Mouse (Mus musculus): Measurements from ENCODE around the gene Zfyve27.

Gene Zfyve27

DNA sequence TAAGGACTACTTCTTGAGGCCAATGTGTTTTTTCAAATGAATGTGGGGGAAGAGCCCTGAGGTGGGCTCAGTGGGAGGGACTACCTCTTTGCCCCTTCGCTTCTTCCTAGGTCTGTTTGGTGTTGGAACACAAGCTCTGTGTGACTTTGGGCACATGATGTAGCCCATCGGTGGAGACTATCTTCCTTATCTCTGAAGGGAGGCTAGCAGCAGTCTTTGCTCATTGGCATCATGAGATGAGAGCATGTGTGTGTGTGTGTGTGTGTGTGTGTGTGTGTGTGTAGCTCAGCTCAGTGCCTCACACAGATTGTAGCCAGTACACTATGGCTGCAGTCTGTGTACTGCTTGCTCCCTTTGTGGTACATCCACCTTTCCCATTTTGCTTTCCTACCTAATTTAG lies 13.7 kb downstream of the Zfyve27 start:
- no peak for DNase-seq (ENCODE audit: low spot score in 2 of 2)

DNA sequence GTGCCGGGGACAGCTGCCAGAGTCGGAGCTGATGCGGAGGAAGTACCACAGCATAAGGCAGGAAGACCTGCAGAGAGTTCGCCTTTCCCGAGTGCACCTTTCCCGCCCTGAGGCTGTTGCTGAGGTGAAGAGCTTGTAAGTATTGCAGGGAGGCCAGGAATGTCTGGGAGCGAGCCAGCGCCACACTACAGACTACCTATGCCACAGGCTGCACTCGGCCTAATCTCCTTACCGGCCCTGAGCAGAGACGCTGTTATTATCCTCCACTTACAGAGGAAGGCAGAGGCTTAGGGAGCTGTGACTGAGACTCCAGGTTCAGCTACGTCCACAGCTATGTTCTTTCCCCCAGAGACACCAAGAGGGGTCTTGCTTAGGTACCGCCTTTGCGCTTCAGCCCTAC lies 15.6 kb downstream of the Zfyve27 start:
- no peak for DNase-seq (ENCODE audit: low spot score in 2 of 2)

DNA sequence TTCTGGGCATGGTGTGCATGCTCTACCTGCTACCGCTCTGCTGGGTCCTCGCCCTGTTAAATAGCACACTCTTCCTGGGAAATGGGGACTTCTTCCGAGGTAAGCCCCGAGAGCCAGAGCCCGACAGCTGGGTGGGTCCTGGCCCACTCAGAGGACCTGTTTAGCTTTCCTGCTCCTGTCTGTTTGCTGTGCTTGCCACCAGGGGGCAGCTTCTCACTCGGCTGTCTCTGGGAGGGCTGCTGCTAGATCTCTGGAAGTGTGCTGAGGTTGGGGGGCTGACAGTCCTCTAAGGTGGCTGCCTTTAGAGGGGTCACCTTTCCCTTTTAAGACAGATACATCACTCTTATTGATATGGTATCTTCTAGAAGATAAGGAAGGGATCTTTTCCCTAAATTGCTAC lies 18.9 kb downstream of the Zfyve27 start:
- DNase-seq (ENCODE audit: low spot score in 2 of 2): no peak

DNA sequence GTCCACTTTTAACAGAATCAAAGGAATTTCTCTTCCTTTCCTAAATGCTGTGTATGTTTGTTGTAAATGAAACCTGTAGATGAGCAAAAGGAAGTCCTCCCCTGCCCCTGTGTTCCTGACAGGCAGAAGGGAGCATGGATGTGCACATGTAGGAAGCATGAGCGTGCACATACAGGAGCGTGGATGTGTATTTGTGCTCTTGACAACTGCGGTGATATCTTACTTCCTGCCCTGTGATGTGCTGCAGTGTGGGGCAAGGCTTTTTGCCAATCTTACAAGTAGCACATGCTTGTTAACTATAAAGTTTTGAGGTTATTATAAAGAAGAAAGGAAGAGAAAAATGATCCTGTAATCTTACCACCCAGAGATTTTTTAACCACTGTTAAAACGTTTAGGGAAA lies 26.0 kb downstream of the Zfyve27 start:
- DNase-seq (ENCODE audit: low spot score in 2 of 2): no peak

DNA sequence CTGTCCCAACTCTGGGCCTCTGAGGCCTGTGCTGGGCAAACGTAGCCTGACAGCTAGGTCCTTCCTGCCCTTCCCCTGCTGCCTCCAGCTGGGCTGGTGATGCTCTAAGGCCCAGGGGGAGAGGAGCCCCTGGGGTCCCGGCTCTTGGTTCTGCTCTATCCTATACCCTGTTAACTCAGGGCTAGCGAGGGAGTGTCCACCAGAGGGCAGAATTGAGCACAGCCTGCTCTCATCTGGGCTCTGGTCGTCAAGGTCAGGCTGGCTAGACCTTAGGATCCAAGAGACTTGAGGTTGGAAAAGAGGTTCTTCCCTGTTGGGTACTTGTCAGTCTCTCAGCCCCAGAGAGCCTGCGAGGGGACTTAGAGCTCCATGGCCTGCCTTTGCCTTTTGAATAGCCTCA lies 26.7 kb downstream of the Zfyve27 start:
- peak in 1 of 2 experiments; percentile 38 for DNase-seq (ENCODE audit: low spot score in 2 of 2)

DNA sequence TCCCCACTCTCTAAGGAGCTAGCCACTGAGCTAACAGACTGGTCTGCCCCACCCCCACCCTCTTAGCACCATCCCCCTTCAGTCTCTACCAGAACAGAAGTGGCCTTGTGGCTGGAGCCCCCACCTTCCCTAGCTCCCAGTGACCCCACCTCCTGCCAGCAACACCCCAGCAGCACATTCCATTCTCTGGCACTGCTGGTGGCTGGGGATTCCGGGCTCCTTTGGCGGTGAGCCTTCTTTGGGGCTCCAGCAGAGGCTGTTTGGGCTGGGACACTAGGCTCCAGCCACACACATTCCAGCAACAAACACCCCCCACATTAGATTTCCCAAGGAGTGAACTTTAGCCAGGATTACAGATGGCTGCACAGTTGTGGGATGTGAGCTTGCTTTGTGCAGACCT lies 29.6 kb downstream of the Zfyve27 start:
- DNase-seq (ENCODE audit: low spot score in 2 of 2): no peak

DNA sequence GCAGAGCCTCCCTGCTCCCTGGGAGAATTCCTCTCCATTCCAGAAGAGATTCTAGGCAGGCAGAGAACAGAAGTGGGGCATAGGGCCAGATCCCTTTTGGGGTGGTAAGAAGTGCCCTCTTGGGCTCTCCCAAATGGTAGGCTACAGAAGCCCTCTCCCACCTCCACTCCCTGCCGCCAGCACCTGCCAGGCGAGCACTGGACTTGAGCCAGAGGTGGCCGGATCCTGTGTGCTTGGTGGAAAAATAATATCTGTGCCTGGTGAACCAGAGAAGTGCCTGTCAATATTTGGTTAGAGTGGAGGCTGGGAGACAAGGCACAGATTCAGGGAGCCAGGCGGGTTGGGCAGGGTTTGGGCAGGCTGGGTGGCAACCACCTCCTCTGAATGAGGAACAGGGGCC lies 32.6 kb downstream of the Zfyve27 start:
- no peak for DNase-seq (ENCODE audit: low spot score in 2 of 2)

DNA sequence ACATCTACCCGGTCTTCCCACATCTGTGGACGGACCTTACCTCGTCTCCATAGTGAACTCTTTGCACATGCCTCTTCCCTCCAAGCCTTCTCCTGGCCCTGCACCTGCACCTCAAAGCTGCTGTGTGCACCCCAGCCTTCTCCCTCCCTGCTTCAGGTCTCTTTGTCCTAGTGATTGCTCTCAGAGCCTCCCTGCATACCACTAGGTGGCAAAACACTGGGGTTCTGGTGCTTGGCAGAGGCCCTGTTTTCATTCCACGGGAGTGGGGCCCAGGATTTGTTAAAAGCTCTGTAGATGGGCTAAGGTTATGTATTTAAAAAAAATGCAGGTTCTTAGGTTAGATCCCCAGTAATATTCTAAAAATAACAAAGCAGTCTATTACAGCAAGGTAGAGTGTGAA lies 33.3 kb downstream of the Zfyve27 start:
- DNase-seq (ENCODE audit: low spot score in 2 of 2): no peak

DNA sequence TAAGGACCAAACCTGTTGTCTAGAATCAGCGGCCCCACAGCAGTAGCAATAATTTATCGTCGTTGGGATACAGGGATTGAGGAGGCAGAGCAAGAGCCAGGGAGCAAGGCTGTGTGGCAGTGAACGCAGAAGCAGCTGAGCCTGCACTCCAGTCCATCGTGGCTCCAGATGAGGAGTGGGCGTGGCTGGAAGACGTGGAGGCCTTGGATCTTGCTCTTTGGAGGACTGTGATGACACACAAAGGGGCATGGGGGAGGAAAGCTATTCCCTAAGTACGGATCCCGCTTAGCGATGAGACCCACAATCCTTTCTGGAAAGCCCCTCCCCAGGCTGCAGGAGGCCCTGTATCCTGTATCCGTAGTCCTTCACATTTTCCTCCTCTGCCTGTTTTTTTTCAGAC lies 34.3 kb downstream of the Zfyve27 start:
- DNase-seq (ENCODE audit: low spot score in 2 of 2): no peak

DNA sequence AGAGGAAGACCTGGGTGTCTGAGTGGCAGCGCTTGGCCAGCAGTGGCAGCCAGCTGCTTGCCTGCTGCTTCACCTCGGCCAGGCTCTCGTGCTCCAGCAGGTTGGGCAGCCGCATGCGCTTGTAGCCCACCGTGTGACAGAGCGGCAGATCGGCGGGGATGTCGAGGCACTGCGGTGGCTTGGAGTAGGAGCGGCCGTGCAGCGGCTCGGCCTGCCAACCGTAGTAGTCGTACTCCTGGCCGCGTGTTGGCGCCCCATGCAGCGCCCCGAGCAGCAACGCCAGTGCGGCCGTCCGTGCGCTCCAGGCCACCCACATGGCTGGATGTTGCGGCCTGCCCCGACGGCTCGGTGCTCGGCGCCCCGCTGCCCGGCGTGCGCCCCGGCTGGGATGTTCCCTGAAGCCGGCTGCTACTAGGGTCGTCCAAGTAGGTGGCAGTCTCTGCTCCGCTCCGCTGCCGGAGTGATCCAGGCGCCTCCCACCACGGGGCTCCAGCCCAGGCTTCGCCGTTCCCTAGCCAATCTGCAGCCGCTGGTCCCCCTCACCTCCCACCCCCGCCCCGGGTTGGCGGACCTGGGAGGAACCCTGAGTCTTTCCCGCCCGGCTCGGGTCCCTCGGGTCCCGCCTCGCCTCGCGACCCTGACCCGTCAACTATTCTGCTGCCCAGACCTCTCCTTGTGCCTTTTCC lies 38.1 kb downstream of the Zfyve27 start, which contains the start of gene Sfrp5:
Gene Sfrp5, minus strand, starts transcription at position 557 of the 686 bp plus-strand sequence.
- DNase-seq (ENCODE audit: low spot score in 2 of 2): no peak

DNA sequence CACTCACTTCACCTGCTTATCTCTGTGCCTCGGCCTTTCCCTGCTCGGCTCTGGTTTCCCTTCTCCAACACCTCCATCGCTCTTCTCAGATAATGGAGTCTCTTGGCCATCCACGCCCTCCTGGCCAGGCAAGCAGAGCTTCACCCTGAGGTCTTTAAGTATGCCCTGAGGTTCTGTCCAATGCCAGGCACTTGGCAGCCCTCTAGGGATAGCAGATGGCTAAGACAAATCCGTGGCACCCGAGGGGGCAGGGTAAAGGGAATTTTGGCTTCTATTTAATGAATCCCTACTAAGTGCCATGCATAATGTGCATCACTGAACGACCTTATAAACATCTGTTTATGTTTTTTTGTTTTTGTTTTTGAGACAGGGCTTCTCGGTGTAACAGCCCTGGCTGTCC lies 38.7 kb downstream of the Zfyve27 start:
- no peak for DNase-seq (ENCODE audit: low spot score in 2 of 2)

DNA sequence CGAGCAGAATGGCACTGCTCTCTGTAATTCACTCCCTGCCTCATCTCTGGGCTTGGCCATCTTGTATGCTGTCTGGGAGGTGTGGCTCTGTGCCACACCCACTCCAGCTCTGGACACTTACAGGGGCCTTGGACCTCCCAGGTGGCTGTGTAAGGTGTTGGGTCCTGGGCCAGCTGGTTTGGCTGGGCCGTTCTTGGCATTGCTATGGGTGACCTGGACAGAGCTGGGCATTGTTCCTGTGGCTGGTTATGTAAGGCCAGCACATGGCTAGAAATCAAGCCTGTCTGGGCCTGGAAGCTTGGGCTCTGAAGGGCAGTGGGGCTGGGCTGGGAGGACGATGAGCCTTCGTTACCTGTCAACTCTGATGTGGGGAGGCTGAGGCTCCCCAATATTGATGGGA lies 40.6 kb downstream of the Zfyve27 start:
- no peak for DNase-seq (ENCODE audit: low spot score in 2 of 2)

DNA sequence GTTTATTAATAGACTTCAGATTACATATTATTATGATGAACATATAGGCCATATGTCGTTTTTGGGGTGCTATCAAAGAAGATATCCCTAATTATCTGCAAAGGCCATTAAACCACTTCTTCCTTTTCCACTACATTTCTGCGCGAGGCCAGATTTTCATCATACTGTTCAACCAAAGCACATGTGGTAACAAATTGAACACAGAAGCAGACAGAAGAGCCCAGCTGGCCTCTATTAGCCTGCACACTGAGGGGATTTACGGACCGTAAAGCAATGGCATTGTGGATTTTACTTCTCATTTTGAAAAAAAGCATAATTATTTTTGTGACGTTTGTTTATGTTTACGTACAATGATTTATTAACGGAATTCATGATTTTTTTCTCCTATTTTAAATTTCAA lies 41.5 kb downstream of the Zfyve27 start:
- DNase-seq (ENCODE audit: low spot score in 2 of 2): no peak

DNA sequence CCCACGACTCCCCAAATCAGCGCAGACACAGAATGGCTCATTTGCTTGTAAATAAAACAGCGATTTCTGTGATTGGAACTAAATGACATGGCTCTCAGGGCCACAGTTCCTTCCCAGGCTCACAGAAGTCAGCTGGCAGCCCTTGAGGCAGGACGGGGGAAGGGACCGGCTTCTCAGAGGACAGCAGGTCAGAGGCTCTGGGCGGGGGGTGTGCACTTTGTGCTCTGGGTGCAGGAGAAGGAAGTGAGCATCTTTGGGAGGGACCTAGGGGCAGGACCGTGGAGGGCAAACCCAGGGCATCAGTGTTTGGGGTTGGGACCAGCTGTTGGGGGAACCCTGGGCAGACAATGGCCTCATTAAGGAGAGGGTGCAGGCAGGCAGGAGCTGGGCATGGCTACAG lies 45.7 kb downstream of the Zfyve27 start:
- DNase-seq (ENCODE audit: low spot score in 2 of 2): no peak

DNA sequence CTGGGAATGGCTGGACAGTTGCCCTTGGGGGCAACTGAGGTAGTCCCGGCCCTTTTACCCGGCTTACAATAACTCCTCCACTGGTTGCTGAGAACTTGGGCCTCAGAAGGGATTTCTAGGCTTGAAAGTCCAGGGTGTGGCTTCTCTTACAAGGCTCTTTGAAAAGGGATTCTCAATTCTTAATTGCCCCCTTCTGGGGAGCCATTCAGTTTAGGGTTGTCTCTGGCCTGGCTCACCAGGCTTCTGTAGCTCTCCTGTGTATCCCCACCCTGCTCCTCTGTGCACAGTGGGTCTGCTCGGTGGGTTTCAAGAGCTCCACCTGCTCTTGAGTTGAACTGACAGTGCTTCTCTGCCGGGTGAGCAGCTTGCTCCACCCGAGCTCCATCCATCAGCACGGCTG lies 46.2 kb downstream of the Zfyve27 start:
- no peak for DNase-seq (ENCODE audit: low spot score in 2 of 2)

DNA sequence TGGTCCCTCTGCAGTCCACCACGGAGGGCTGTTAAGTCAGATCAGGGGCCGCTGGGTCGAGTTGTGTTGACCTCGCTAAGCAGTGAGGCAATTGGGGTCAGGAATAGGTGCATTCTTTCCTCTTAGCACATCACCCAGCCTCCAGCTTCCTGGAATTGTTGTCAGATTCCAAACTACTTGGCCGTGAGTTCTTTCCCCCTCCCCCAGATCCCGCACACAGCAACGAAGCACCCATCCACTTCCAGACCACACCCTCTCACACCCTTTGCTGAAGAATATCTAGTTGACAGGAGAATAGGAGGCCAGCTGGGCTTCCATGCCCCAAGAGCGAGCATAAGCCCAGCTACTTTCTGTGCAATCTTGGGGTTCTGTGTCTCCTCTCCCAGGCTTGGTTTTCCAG lies 48.2 kb downstream of the Zfyve27 start:
- DNase-seq (ENCODE audit: low spot score in 2 of 2): no peak

DNA sequence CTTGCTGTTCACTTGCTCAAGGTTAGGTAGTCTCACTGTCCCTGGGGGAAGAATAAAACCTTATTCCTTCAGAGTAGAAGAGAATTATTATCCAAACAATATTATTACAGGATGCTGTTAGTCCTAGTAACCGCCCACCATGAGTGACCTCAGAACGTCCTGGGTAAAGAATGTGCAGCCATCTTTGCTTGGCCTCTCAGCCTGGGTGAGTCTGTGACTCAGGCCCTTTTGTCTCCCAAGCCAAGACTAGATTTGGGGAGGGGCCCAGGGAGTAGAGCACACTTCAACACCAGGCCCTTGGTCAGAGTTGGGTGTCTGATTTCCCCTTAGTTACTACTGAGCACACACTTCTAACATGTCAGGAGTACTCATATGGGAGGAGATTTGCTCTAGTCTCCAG lies 50.9 kb downstream of the Zfyve27 start:
- DNase-seq (ENCODE audit: low spot score in 2 of 2): no peak

DNA sequence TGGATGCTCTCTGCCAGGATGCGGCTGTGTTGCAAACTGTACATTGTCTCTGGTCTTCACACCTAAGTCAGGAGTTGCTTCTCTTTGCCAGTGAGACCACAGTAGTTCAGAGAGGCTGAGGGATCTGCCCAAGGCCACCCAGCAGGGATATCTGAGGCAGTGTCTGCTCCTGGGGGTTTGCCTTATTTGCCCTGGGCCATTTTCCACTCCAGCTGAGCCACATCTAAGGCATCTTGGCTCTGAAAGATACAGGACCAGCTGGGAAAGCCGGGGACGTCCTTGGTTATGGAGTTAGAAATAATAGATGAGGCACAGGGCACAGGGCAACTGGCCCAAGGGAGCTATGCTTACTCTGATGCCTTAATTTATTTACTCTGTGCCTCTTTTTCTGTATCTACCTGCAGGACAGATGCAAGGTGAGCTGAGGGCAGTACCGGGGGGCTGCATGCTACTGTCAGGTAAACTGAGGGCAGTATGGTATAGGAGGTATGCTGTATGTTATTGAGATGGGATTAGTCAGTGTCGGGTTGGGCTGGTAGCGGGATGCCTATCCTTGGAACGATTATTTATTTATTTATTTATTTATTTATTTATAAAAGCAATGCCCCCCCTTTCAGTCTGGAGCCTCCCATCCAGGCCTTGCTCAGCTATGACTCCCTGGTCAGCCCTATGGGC lies 53.1 kb downstream of the Zfyve27 start:
- DNase-seq (ENCODE audit: low spot score in 2 of 2): no peak

DNA sequence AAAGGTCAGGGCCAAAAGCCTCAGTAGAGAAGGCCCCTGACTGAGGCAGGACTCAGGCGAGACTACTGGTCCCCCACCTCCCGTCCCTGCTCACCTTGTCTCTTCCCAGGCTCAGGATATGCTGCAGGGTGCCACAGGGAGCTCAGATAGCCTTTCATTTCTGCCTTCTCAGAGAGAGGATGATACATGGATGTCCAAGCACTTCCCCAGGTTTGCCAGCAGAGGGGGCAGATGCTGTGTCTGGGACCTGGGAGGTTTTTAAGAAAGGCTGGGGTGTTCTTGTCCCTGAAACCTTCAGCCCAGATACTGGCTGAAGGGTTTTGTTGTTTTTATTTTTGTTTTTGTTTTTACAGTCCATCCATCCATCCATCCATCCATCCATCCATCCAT lies 53.6 kb downstream of the Zfyve27 start:
- DNase-seq (ENCODE audit: low spot score in 2 of 2): no peak

DNA sequence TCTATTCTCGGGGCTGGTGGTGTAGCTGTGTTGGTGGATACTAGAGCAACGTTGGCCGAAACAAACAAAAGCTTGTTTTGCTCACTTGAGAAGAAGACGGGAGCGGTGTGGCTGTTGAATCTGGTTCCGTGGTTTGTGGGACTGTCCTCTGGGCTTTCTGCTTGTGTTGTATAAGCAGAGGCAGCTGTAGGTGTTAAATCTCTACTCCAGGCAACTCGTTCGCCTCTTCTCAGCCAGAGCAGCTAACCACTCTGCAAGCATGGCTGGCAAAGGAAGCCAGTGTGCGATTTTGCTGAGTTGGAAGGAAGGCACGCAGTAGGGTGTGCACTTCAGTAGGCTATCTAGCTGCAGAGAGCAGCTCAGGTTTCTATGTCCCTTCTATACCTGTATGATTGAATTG lies 62.7 kb downstream of the Zfyve27 start:
- DNase-seq (ENCODE audit: low spot score in 2 of 2): no peak

DNA sequence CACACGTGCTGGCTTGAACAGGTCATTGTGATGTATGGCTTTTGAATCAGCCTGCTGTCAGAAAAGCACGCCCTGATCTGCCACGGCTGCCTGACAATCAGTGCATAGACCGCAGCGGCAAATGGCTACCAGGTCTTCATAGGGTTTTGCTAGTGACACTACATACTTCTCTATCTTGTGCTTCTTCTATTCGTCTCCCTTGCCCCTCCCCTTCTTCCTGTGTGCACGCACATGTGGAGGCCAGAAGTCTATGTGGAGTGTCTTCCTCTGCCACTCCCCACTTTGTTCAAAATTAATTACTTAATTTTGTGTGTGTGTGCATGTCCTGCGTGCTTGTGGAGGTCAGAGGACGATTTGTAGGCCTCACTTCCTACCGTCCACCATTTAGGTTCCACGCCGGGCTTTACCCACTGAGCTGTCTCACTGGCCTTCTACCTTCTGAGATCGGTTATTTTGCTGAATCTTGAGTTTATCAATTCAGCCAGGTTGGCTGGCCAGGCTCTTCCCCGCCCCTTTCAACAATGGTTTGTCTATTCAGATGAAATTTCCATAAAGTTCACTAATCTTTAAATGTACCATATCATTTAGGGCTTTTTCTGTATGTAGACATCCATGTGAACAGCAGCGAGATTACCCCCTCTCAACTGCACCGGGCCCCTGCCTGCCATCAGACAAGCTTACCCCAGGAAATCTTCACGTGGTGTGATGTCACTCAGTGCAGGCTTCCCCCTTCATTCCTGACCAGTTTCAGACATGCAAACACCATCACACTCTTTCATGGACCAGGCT lies 65.9 kb downstream of the Zfyve27 start:
- no peak for DNase-seq (ENCODE audit: low spot score in 2 of 2)

DNA sequence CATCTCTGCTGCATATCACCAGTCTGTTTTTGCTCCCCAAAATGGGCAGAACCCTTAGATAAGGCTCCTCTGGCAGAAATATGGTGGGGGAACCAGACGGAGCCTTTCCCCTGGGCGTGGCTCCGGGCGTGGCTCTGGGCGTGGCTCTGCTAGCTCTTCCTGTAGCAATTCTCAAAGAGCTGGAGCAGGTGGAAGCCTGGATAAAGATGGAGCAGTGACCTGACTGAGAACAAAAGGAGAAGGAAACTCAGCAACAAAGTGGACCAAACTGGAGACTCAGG lies 66.5 kb downstream of the Zfyve27 start:
- DNase-seq (ENCODE audit: low spot score in 2 of 2): no peak

DNA sequence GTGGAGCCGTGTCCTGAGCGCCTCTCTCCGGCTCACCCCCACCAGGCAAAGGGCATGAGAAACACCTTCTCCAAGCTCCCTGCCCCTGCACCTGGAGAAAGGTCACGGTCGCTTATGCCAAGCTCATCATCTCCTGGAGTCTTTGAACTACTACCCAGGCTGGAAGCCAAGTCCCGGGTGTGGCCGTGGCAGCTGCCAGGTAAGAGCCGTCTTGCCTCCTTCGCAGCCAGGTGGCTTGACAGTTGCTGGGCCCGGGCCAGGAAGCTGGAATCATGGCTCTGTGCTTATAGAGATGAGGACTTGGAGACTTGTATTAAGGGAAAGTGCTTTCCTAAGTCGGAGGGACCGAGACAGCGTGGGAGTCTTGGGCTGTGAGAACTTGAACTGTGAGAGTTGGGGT lies 67.2 kb downstream of the Zfyve27 start:
- no peak for DNase-seq (ENCODE audit: low spot score in 2 of 2)
